Mouse (Mus musculus): ENCODE data around the gene Gpr37l1. TPM values are rescaled to one million over a fixed set of nuclear protein-coding genes. Genes with fewer than 3 reads are reported as not detected.

Gpr37l1 gene
- polyA plus RNA-seq, 1 experiment from 2014 or later = not detected

GRCm38 (mm10) chr1:135146077-135146945, 21.2 kb downstream of the Gpr37l1 start, which contains the start of gene Arl8a:
Arl8a (plus strand) TSS chr1:135146824.
- Histone ChIP-seq H3K36me3 (peaks cover 4% of the 10 kb centered on the region; the same call in 1 of the 2 replicates), H3K27ac (peak within 1 kb of the TSS; percentile 88), H3K4me1 (replicated peaks) (peaks cover 24% of the 10 kb centered on the region), H3K9me3 (no peaks in the 10 kb centered on the region), H3K27me3 (peaks cover 18% of the 10 kb centered on the region), H3K4me3 (replicated peaks) (peak within 1 kb of the TSS; percentile 95), H3K9ac (replicated peaks) (peak within 1 kb of the TSS; percentile 94), H3K4me2 (peak within 1 kb of the TSS; percentile 83)
- ATAC-seq (ENCODE audit: insufficient number of reproducible peaks, insufficient read depth, low FRiP score, low TSS enrichment, low read depth) = peak; percentile 75
- WGBS = 1% methylated on average over 65 of the region's 78 CpGs

DNA sequence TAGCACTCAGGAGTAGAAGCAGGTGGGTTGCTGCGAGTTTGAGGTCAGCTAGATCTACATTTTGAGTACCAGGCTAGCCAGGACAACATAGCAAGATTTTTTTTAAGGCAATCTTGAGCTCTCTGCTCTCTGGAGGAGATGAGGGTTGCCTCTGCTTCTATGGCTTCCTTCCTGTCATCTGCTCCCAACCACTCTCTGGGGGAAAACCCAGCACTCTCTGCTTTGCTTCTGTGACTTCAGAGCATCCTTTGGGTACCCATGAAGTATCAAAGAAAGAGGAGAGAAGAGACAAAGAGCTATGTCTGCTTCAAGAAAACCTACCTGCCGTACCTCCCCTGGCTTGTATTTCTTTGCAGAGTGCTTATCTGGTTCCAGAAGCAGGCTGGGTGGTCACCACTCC, 23.5 kb downstream of the Gpr37l1 start:
- H3K27me3 ChIP-seq = peaks cover 18% of the 10 kb centered on the region
- WGBS = 84% methylated on average over 2 of the region's 2 CpGs
- H3K9ac ChIP-seq (replicated peaks) = no peak overlapping the region
- no peak for ATAC-seq (ENCODE audit: insufficient number of reproducible peaks, insufficient read depth, low FRiP score, low TSS enrichment, low read depth)
- no peaks in the 10 kb centered on the region for H3K9me3 ChIP-seq
- no peak overlapping the region for H3K27ac ChIP-seq
- H3K36me3 ChIP-seq = no peaks in the 10 kb centered on the region
- H3K4me1 ChIP-seq (replicated peaks) = peaks cover 22% of the 10 kb centered on the region
- no peak overlapping the region for H3K4me2 ChIP-seq
- H3K4me3 ChIP-seq (replicated peaks) = no peak overlapping the region

DNA sequence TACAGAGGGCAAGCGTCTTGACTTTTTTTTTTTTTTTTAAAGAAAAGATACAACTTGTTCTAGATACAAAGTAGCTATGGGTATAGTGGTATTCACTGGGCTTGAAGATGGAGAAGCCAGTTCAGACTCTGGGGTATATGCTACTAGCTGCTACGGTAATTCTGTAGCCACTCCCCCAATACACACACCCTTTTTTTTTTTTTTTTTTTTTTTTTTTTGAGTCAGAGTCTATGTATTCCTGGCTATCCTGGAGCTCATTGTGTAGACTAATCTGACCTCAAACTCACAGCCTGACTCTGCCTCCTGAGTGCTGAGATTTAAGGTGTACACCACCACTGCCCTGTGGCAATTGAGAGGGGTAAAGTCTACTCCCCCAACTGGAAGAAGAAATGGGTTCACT, 25.0 kb downstream of the Gpr37l1 start:
- 89% methylated on average over 2 of the region's 2 CpGs for WGBS
- peaks cover 8% of the 10 kb centered on the region for H3K4me1 ChIP-seq (replicated peaks)
- H3K27me3 ChIP-seq = peaks cover 18% of the 10 kb centered on the region
- H3K4me3 ChIP-seq (replicated peaks) = no peak overlapping the region
- H3K9ac ChIP-seq (replicated peaks) = no peak overlapping the region
- H3K4me2 ChIP-seq = no peak overlapping the region
- H3K9me3 ChIP-seq = no peaks in the 10 kb centered on the region
- no peak overlapping the region for H3K27ac ChIP-seq
- no peaks in the 10 kb centered on the region for H3K36me3 ChIP-seq
- ATAC-seq (ENCODE audit: insufficient number of reproducible peaks, insufficient read depth, low FRiP score, low TSS enrichment, low read depth) = no peak

DNA sequence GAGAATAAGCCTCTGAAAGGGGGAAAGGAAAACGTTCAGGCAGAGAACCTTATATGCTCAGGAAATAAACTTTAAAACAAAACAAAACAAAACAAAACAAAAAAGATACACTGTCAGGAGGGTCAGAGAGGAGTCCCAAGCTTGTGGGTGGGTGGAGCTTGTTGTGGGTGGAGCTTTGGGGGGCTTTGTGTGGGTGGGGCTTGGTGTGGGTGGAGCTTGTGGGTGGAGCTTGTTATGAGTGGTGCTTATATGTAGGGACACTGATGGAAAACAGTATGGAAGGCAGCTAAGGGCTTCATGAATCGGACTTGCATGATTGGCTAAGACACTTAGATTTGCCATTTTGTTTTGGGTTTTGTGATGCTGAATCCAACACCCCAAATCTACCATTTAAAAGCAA, 27.6 kb downstream of the Gpr37l1 start:
- Histone ChIP-seq H3K4me1 (replicated peaks) (no peaks in the 10 kb centered on the region), H3K27ac (no peak overlapping the region), H3K4me2 (no peak overlapping the region), H3K27me3 (peaks cover 13% of the 10 kb centered on the region), H3K4me3 (replicated peaks) (no peak overlapping the region), H3K9me3 (no peaks in the 10 kb centered on the region), H3K9ac (replicated peaks) (no peak overlapping the region), H3K36me3 (no peaks in the 10 kb centered on the region)
- WGBS = 78% methylated on average over 2 of the region's 2 CpGs
- ATAC-seq (ENCODE audit: insufficient number of reproducible peaks, insufficient read depth, low FRiP score, low TSS enrichment, low read depth) = no peak

DNA sequence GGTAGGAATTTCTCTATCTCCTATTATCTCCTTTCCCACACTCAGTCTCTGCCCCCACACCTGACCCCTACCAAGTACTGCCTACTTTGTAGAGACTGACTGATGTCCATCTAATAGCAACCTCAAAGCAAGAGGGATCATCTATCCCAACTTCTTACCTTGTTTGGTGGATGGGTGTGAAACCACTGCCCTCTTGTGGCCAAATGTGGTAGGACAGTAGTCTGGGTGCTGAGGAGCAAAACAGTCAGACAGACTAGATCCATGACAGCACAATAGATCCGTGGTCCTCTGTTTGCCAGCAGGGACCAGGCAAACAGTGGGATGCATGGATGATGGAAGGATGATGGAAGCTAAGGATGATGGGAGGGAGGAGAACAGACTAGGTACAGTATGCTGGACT, 31.0 kb downstream of the Gpr37l1 start:
- 10% methylated on average over 1 of the region's 1 CpGs for WGBS
- no peaks in the 10 kb centered on the region for H3K9me3 ChIP-seq
- 0 out of 2 replicates have a peak, but pooled peaks have one; percentile 23 for ATAC-seq (ENCODE audit: insufficient number of reproducible peaks, insufficient read depth, low FRiP score, low TSS enrichment, low read depth)
- no peaks in the 10 kb centered on the region for H3K4me1 ChIP-seq (replicated peaks)
- H3K4me3 ChIP-seq (replicated peaks) = no peak overlapping the region
- H3K4me2 ChIP-seq = no peak overlapping the region
- no peak overlapping the region for H3K9ac ChIP-seq (replicated peaks)
- H3K36me3 ChIP-seq = no peaks in the 10 kb centered on the region
- peaks cover 5% of the 10 kb centered on the region; the same call in 1 of the 2 replicates for H3K27me3 ChIP-seq
- no peak overlapping the region for H3K27ac ChIP-seq

- no peak for ATAC-seq (ENCODE audit: insufficient number of reproducible peaks, insufficient read depth, low FRiP score, low TSS enrichment, low read depth)
- no peak overlapping the region for H3K27ac ChIP-seq
- H3K4me1 ChIP-seq (replicated peaks) = peaks cover 7% of the 10 kb centered on the region
- no peaks in the 10 kb centered on the region for H3K9me3 ChIP-seq
- H3K4me3 ChIP-seq (replicated peaks) = no peak overlapping the region
- no peaks in the 10 kb centered on the region for H3K36me3 ChIP-seq
- no peak overlapping the region for H3K9ac ChIP-seq (replicated peaks)
- peaks cover 5% of the 10 kb centered on the region; the same call in 1 of the 2 replicates for H3K27me3 ChIP-seq
- WGBS = 88% methylated on average over 8 of the region's 8 CpGs
- H3K4me2 ChIP-seq = no peak overlapping the region
These were observed 32.2 kb downstream of the Gpr37l1 start for GRCm38 (mm10) chr1:135135111-135135787.

DNA sequence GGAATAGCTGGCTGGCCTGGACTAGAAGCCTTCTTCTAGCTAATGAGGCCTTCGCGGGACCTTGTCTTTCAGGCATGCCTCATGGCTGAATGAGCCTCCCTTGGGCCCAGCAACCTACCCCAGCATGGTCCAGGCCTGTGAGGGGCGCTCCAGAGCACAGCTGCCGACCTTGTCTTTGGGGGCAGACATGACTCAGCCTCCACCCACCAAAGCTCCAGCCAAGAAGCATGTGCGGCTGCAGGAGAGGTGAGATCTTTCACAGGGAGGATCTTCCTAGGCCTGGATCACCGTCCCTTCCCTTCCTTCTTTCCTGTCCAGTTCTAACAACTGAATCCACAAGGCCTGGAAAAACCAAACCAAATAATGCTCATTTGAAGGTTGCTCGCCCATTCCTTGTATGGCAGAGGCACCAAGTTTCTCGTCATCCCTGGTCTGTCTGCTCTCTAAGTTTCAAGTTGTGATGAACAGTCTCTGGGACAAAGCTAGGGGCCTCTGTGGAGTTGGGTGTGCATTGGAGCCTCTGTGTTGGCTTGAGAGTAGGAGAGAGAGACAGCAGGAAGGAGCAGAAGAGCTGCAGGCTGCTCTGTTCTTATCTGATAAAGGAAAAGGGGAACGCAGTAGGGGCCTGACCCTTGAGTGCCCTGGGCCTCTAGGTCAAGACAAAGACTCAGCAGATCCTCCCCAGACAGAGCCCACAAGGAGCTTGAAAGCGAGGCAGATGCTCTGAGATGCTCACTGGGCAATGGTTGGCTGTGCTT, 33.6 kb downstream of the Gpr37l1 start:
- Histone ChIP-seq H3K27ac (no peak overlapping the region), H3K4me3 (replicated peaks) (no peak overlapping the region), H3K4me1 (replicated peaks) (peaks cover 10% of the 10 kb centered on the region), H3K27me3 (peaks cover 16% of the 10 kb centered on the region), H3K9me3 (no peaks in the 10 kb centered on the region), H3K9ac (replicated peaks) (no peak overlapping the region), H3K36me3 (no peaks in the 10 kb centered on the region), H3K4me2 (no peak overlapping the region)
- whole genome bisulfite sequencing = 81% methylated on average over 10 of the region's 10 CpGs
- ATAC-seq (ENCODE audit: insufficient number of reproducible peaks, insufficient read depth, low FRiP score, low TSS enrichment, low read depth) = no peak

DNA sequence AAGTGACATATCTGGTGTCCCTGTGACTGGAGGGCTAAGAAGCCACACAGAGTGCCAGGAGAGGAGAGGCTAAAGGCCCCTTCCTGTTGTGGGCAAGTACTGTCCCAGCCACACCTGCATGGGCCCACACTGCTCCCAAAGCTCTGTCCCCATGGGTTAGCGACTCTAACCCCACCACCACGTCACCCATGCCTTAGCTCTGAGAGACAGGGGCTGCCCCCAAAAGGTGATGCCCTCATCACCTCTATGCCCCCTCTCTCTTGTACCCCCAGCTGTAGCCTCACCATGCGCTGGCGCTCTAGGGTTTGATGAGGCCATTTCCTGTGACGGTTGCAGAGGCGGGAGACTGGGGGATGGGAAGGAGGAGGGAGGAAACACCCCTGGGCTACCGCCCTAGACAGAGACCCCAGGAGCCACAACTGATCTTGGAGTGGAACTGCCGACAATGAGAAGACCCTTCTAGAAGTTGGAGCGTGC, 34.5 kb downstream of the Gpr37l1 start:
- H3K4me1 ChIP-seq (replicated peaks) = peaks cover 18% of the 10 kb centered on the region
- peaks cover 24% of the 10 kb centered on the region for H3K27me3 ChIP-seq
- H3K4me3 ChIP-seq (replicated peaks) = no peak overlapping the region
- H3K9ac ChIP-seq (replicated peaks) = no peak overlapping the region
- WGBS = 73% methylated on average over 9 of the region's 9 CpGs
- peak; percentile 39; the same call in 1 of the 2 replicates for ATAC-seq (ENCODE audit: insufficient number of reproducible peaks, insufficient read depth, low FRiP score, low TSS enrichment, low read depth)
- no peak overlapping the region for H3K4me2 ChIP-seq
- H3K36me3 ChIP-seq = no peaks in the 10 kb centered on the region
- no peak overlapping the region for H3K27ac ChIP-seq
- no peaks in the 10 kb centered on the region for H3K9me3 ChIP-seq

GRCm38 (mm10) chr1:135132473-135132872, 35.0 kb downstream of the Gpr37l1 start, which contains the start of gene Ptpn7:
Ptpn7 (plus strand) TSS chr1:135132700.
- Histone ChIP-seq H3K9ac (replicated peaks) (0 out of 2 replicates have a peak within 1 kb of the TSS, but pooled peaks have one; percentile 3), H3K27me3 (peaks cover 26% of the 10 kb centered on the region), H3K36me3 (no peaks in the 10 kb centered on the region), H3K9me3 (no peaks in the 10 kb centered on the region), H3K4me3 (replicated peaks) (no peak within 1 kb of the TSS), H3K4me2 (no peak within 1 kb of the TSS), H3K27ac (no peak within 1 kb of the TSS), H3K4me1 (replicated peaks) (peaks cover 23% of the 10 kb centered on the region)
- ATAC-seq (ENCODE audit: insufficient number of reproducible peaks, insufficient read depth, low FRiP score, low TSS enrichment, low read depth) = no peak
- 41% methylated on average over 10 of the region's 10 CpGs for WGBS

GRCm38 (mm10) chr1:135131560-135131959, 35.9 kb downstream of the Gpr37l1 start:
- H3K4me1 ChIP-seq (replicated peaks) = peaks cover 32% of the 10 kb centered on the region
- peaks cover 26% of the 10 kb centered on the region for H3K27me3 ChIP-seq
- WGBS = 44% methylated on average over 8 of the region's 8 CpGs
- H3K9me3 ChIP-seq = no peaks in the 10 kb centered on the region
- H3K27ac ChIP-seq = no peak overlapping the region
- H3K36me3 ChIP-seq = no peaks in the 10 kb centered on the region
- no peak overlapping the region for H3K9ac ChIP-seq (replicated peaks)
- H3K4me2 ChIP-seq = no peak overlapping the region
- no peak overlapping the region for H3K4me3 ChIP-seq (replicated peaks)
- ATAC-seq (ENCODE audit: insufficient number of reproducible peaks, insufficient read depth, low FRiP score, low TSS enrichment, low read depth) = no peak

DNA sequence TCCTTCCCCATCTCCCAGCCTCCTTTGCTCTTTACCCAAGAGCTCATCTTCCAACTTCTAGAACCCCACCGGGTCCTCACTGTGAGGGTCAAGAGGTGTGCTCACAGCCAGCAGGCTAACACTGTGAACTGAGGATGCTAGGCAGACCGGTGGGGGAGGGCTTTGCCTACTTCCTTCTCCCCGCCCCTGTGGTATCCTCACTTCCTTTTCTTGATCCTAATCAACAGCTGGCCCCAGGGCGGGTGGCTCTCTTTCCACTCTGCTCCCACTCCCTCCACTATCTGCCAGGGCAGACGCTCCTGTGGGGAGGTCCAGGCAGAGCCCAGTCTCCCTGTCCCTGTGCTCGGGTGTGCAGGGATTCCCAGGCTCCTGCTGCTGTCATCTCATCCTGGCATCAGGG, 36.4 kb downstream of the Gpr37l1 start:
- no peak overlapping the region for H3K9ac ChIP-seq (replicated peaks)
- ATAC-seq (ENCODE audit: insufficient number of reproducible peaks, insufficient read depth, low FRiP score, low TSS enrichment, low read depth) = no peak
- H3K36me3 ChIP-seq = no peaks in the 10 kb centered on the region
- WGBS = 29% methylated on average over 6 of the region's 6 CpGs
- no peak overlapping the region for H3K4me2 ChIP-seq
- no peaks in the 10 kb centered on the region for H3K9me3 ChIP-seq
- H3K4me1 ChIP-seq (replicated peaks) = peaks cover 37% of the 10 kb centered on the region
- no peak overlapping the region for H3K27ac ChIP-seq
- no peak overlapping the region for H3K4me3 ChIP-seq (replicated peaks)
- H3K27me3 ChIP-seq = peaks cover 26% of the 10 kb centered on the region

All from limb, embryonic 12.5 days (tissue).